Mouse (Mus musculus): ENCODE measurements around the gene Slc12a4. TPM values are rescaled to one million over a fixed set of nuclear protein-coding genes. Genes with fewer than 3 reads are reported as not detected.
A peak's percentile ranks its signal among the peaks of the same experiment; 100 is the strongest.
"Not testable (repeated sequence)": the region's sequence is repeated elsewhere in the genome, so short reads cannot be mapped to it uniquely, and the experiment has no call there.

The Slc12a4 gene
- 23.5 and 27.2 TPM in 2 replicates for polyA plus RNA-seq (2014; fragmentation: Nextera tagmentation; extraction: Ambion mirVana)

DNA sequence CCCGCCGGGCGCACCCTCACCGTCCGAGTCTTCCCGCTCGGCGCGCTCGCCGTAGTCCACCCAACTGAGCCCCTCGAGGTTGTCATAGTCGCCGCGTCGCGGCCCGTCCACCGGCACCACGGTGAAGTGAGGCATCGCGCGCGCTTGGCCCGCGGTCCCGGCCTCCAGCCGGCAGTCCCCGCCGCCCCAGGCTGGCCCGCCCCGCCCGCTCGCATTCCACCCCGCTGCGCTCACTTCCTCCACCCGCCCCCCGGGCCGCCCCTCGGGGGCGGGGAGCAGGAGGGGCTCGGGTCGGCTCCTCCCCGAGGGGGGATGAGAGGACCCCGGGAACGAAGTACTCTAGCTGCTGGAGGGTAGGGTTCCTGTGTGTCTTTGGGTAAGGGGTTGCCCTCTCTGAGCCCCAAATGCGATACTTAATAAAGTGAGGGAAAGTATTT, at the start of gene Slc12a4:
Gene Slc12a4 (minus strand): TSS at position 193 of the 437 bp plus-strand sequence.
- peak; percentile 82 for ATAC-seq (ENCODE audit: insufficient number of reproducible peaks, low FRiP score, low TSS enrichment, low read depth)

DNA sequence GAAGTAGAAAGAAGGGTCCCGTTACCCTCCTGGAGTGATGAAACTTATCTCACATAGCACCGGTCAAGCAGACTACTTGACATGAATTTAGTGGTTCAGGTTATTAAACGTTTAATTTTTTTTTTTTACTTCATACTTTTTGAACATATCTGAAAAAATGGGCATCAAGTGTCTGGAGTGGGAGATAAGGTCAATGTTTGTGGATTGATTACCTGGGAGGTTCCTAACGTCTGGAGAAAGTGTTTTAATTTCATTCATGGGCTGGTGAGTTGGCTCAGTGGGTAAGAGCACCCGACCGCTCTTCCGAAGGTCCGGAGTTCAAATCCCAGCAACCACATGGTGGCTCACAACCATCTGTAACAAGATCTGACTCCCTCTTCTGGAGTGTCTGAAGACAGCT, 46.3 kb upstream of the Slc12a4 start:
- H3K4me3 ChIP-seq (ENCODE audit: low read depth, low read length) = peak overlapping the region; percentile 95
- H3K9ac ChIP-seq (ENCODE audit: low read length); H3K27ac ChIP-seq (replicated peaks; ENCODE audit: low read depth, low read length); H3K36me3 ChIP-seq (ENCODE audit: control insufficient read depth, insufficient read depth, low read length); H3K4me1 ChIP-seq (ENCODE audit: control insufficient read depth, insufficient read depth, low read length); ATAC-seq (ENCODE audit: insufficient number of reproducible peaks, low FRiP score, low TSS enrichment, low read depth); H3K9me3 ChIP-seq (ENCODE audit: control insufficient read depth, low read length); H3K27me3 ChIP-seq (ENCODE audit: control insufficient read depth, insufficient read depth, low read length); DNase-seq (ENCODE audit: low spot score): not testable (repeated sequence)
- WGBS = 87% methylated on average over 8 of the region's 8 CpGs
- peak overlapping the region; percentile 90 for H3K4me2 ChIP-seq (ENCODE audit: low read depth, severe bottlenecking)

More for the DNA sequence above, at the start of gene Slc12a4:
- H3K9ac ChIP-seq (ENCODE audit: low read length) = peak within 1 kb of the TSS; percentile 80
- peak within 1 kb of the TSS; percentile 81 for H3K4me3 ChIP-seq (ENCODE audit: low read depth, low read length)
- no peaks in the 10 kb centered on the region for H3K9me3 ChIP-seq (ENCODE audit: control insufficient read depth, low read length)
- no peaks in the 10 kb centered on the region for H3K27me3 ChIP-seq (ENCODE audit: control insufficient read depth, insufficient read depth, low read length)
- peaks cover 16% of the 10 kb centered on the region for H3K4me1 ChIP-seq (ENCODE audit: control insufficient read depth, insufficient read depth, low read length)
- peak; percentile 87 for DNase-seq (ENCODE audit: low spot score)
- no peaks in the 10 kb centered on the region for H3K36me3 ChIP-seq (ENCODE audit: control insufficient read depth, insufficient read depth, low read length)
- H3K4me2 ChIP-seq (ENCODE audit: low read depth, severe bottlenecking) = peak within 1 kb of the TSS; percentile 81
- under 1% methylated on average over 47 of the region's 47 CpGs for WGBS
- peak within 1 kb of the TSS; percentile 59; the same call in 1 of the 2 replicates for H3K27ac ChIP-seq (replicated peaks; ENCODE audit: low read depth, low read length)

DNA sequence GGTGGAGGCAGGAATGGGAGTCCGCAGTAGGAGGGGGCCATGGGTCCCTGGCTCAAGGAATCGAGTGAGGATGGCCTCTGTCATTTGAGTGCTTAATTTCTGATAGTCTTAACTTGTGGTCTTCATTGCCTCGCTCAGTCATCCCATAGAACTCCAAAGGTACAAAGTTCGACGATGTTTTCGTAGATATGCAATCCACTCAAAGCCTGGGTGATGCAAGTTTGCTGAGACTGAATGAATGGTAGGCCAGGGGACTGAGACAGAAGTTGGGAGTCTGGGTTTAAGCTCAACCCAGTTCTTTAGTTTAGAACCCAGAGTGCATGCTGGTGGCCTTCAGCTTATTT, 45.7 kb upstream of the Slc12a4 start, which contains the start of gene Ddx28:
Gene Ddx28 (minus strand): TSS at position 240 of the 344 bp plus-strand sequence.
- Histone ChIP-seq H3K9me3 (ENCODE audit: control insufficient read depth, low read length) (no peaks in the 10 kb centered on the region), H3K4me2 (ENCODE audit: low read depth, severe bottlenecking) (peak within 1 kb of the TSS; percentile 90), H3K4me1 (ENCODE audit: control insufficient read depth, insufficient read depth, low read length) (peaks cover 8% of the 10 kb centered on the region), H3K36me3 (ENCODE audit: control insufficient read depth, insufficient read depth, low read length) (peaks cover 7% of the 10 kb centered on the region; the same call in 1 of the 2 replicates), H3K27ac (replicated peaks; ENCODE audit: low read depth, low read length) (no peak within 1 kb of the TSS), H3K27me3 (ENCODE audit: control insufficient read depth, insufficient read depth, low read length) (no peaks in the 10 kb centered on the region), H3K4me3 (ENCODE audit: low read depth, low read length) (peak within 1 kb of the TSS; percentile 95), H3K9ac (ENCODE audit: low read length) (peak within 1 kb of the TSS; percentile 87)
- WGBS = 4% methylated on average over 6 of the region's 6 CpGs
- DNase-seq (ENCODE audit: low spot score) (no peak), ATAC-seq (ENCODE audit: insufficient number of reproducible peaks, low FRiP score, low TSS enrichment, low read depth) (no peak)

DNA sequence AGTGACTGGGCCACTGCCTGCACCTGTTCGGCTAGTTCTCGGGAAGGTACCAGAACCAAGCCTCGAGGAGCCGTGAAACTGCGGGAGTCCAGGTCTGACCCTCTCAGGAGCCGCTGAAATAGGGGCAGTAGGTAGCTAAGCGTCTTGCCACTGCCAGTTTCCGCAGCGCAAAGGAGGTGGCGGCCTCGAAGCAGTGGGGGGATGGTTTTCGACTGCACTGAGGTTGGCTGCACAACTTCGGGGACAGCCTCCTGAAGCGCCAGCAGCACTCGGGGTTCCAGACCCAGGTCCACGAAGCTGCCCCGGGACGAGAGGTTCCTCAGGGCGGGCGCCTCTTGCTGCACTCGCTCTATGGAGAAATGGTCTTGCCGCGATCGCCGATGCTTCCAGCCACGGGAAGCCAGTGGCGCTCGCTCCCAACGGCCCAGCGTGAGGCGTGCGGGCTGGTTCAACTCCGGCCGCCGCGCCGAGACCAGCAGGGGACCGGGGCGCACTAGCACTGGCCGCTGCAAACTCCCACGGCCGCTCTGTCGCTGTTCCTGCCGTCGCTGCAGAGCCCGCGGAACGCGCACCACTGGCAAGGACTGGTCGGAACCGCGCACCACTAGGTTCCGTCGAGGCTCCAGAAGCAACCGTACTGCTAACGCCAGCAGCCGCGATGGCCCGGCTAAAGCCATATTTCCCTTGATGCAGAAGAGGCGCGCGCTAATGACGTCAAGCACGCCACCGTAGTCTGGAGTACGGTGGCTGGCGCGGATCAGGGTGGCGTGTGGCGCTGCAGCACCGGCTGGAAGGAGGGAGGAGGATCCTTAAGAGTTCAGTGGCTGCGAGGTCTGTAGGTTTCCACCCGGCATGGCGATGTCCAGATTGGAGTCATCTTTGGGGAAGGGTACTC, 45.1 kb upstream of the Slc12a4 start:
- 1% methylated on average over 74 of the region's 74 CpGs for WGBS
- Histone ChIP-seq H3K36me3 (ENCODE audit: control insufficient read depth, insufficient read depth, low read length) (peaks cover 7% of the 10 kb centered on the region; the same call in 1 of the 2 replicates), H3K27ac (replicated peaks; ENCODE audit: low read depth, low read length) (no peak overlapping the region), H3K4me1 (ENCODE audit: control insufficient read depth, insufficient read depth, low read length) (peaks cover 8% of the 10 kb centered on the region), H3K9ac (ENCODE audit: low read length) (peak overlapping the region; percentile 87), H3K27me3 (ENCODE audit: control insufficient read depth, insufficient read depth, low read length) (no peaks in the 10 kb centered on the region), H3K9me3 (ENCODE audit: control insufficient read depth, low read length) (no peaks in the 10 kb centered on the region), H3K4me3 (ENCODE audit: low read depth, low read length) (peak overlapping the region; percentile 95), H3K4me2 (ENCODE audit: low read depth, severe bottlenecking) (peak overlapping the region; percentile 90)
- peak; percentile 90 for ATAC-seq (ENCODE audit: insufficient number of reproducible peaks, low FRiP score, low TSS enrichment, low read depth)
- DNase-seq (ENCODE audit: low spot score) = peak; percentile 97

DNA sequence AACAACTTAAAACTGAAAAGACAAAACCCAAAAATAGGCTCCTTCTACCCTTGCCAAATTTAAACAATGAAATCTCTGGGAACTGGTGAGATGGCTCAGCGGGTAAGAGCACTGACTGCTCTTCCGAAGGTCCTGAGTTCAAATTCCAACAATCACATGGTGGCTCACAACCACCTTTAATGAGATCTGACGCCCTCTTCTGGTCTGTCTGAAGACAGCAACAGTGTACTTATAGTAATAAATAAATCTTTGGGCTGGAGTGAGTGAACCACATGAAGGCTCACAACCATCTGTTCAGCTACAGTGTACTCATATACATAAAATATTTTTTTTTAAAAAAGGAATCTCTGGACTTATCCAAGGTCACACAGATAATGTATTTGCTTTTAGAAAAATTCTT, 42.0 kb upstream of the Slc12a4 start:
- ATAC-seq (ENCODE audit: insufficient number of reproducible peaks, low FRiP score, low TSS enrichment, low read depth); H3K4me3 ChIP-seq (ENCODE audit: low read depth, low read length); H3K36me3 ChIP-seq (ENCODE audit: control insufficient read depth, insufficient read depth, low read length); H3K9me3 ChIP-seq (ENCODE audit: control insufficient read depth, low read length); H3K27ac ChIP-seq (replicated peaks; ENCODE audit: low read depth, low read length); H3K4me1 ChIP-seq (ENCODE audit: control insufficient read depth, insufficient read depth, low read length); DNase-seq (ENCODE audit: low spot score); H3K9ac ChIP-seq (ENCODE audit: low read length); H3K4me2 ChIP-seq (ENCODE audit: low read depth, severe bottlenecking); H3K27me3 ChIP-seq (ENCODE audit: control insufficient read depth, insufficient read depth, low read length): not testable (repeated sequence)
- WGBS = 68% methylated on average over 3 of the region's 3 CpGs

DNA sequence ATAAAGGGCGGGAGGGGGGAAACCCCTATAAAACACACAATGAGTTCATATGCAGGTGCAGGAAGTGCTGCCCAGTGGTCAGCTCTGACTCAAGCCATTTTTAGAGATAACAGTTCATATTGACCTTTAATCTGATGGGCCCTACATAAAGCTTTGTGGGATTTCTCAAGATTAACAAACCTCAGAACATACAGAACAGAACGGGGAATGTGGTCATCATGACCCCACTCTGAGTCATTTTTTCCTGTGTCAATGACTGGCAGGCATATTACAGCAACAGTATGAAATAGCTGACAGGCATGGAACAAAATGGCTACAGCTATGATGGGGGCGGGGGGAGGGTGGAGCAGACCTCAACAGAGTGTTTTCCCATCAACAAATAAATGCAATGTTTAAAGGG, 41.2 kb upstream of the Slc12a4 start:
- H3K4me3 ChIP-seq (ENCODE audit: low read depth, low read length) = no peak overlapping the region
- no peaks in the 10 kb centered on the region for H3K27me3 ChIP-seq (ENCODE audit: control insufficient read depth, insufficient read depth, low read length)
- DNase-seq (ENCODE audit: low spot score) (no peak), ATAC-seq (ENCODE audit: insufficient number of reproducible peaks, low FRiP score, low TSS enrichment, low read depth) (no peak)
- 79% methylated on average over 3 of the region's 3 CpGs for WGBS
- no peak overlapping the region for H3K27ac ChIP-seq (replicated peaks; ENCODE audit: low read depth, low read length)
- no peak overlapping the region for H3K4me2 ChIP-seq (ENCODE audit: low read depth, severe bottlenecking)
- H3K9me3 ChIP-seq (ENCODE audit: control insufficient read depth, low read length) = no peaks in the 10 kb centered on the region
- no peak overlapping the region for H3K9ac ChIP-seq (ENCODE audit: low read length)
- peaks cover 8% of the 10 kb centered on the region for H3K4me1 ChIP-seq (ENCODE audit: control insufficient read depth, insufficient read depth, low read length)
- peaks cover 7% of the 10 kb centered on the region; the same call in 1 of the 2 replicates for H3K36me3 ChIP-seq (ENCODE audit: control insufficient read depth, insufficient read depth, low read length)

DNA sequence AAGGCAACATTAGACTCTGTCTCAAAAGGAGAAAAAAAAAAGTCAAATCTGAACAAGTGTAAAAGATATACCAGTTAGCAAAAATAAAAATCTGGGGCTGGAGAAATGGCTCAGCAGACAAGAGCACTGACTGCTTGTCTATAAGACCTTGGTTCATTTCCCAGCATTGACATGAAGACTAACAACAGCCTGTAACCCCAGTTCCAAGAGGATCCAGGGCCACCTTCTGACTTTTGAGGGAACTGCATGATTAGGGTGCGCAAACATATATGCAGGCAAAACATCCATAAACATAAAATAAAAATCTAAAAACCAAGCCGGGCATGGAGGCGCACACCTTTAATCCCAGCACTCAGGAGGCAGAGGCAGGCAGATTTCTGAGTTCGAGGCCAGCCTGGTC, 40.5 kb upstream of the Slc12a4 start:
- Histone ChIP-seq H3K4me1 (ENCODE audit: control insufficient read depth, insufficient read depth, low read length) (peaks cover 4% of the 10 kb centered on the region; the same call in 1 of the 2 replicates), H3K4me2 (ENCODE audit: low read depth, severe bottlenecking) (no peak overlapping the region), H3K9me3 (ENCODE audit: control insufficient read depth, low read length) (no peaks in the 10 kb centered on the region), H3K27me3 (ENCODE audit: control insufficient read depth, insufficient read depth, low read length) (no peaks in the 10 kb centered on the region), H3K4me3 (ENCODE audit: low read depth, low read length) (no peak overlapping the region), H3K27ac (replicated peaks; ENCODE audit: low read depth, low read length) (no peak overlapping the region), H3K9ac (ENCODE audit: low read length) (no peak overlapping the region), H3K36me3 (ENCODE audit: control insufficient read depth, insufficient read depth, low read length) (peaks cover 7% of the 10 kb centered on the region; the same call in 1 of the 2 replicates)
- 86% methylated on average over 4 of the region's 4 CpGs for WGBS
- ATAC-seq (ENCODE audit: insufficient number of reproducible peaks, low FRiP score, low TSS enrichment, low read depth) = no peak
- DNase-seq (ENCODE audit: low spot score) = no peak

DNA sequence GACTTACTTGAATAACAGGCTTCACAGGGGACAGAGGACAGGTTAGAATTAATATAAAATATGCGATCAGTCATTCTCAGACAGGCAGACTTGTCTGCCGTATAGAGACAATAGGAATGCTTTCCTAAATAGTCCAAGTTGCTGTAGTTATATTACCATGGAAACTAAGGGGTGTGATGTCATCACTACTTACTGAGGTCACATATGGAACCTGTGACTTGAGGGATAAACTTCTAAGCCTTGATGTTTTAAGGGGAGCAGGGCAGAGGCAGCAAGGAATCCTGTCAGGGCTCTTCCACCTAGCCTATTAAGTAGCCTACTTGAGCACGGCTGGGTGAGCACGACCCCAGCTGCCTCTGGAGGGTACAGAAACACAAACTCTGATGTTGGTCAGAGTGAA, 40.0 kb upstream of the Slc12a4 start, which contains the start of gene Dpep2nb:
Gene Dpep2nb (minus strand): TSS at position 101 of the 400 bp plus-strand sequence.
- no peak within 1 kb of the TSS for H3K9ac ChIP-seq (ENCODE audit: low read length)
- no peak within 1 kb of the TSS for H3K4me2 ChIP-seq (ENCODE audit: low read depth, severe bottlenecking)
- ATAC-seq (ENCODE audit: insufficient number of reproducible peaks, low FRiP score, low TSS enrichment, low read depth) = no peak
- H3K27me3 ChIP-seq (ENCODE audit: control insufficient read depth, insufficient read depth, low read length) = no peaks in the 10 kb centered on the region
- DNase-seq (ENCODE audit: low spot score) = no peak
- peaks cover 7% of the 10 kb centered on the region; the same call in 1 of the 2 replicates for H3K36me3 ChIP-seq (ENCODE audit: control insufficient read depth, insufficient read depth, low read length)
- H3K4me1 ChIP-seq (ENCODE audit: control insufficient read depth, insufficient read depth, low read length) = peaks cover 4% of the 10 kb centered on the region; the same call in 1 of the 2 replicates
- H3K9me3 ChIP-seq (ENCODE audit: control insufficient read depth, low read length) = no peaks in the 10 kb centered on the region
- WGBS = 81% methylated on average over 4 of the region's 4 CpGs
- H3K27ac ChIP-seq (replicated peaks; ENCODE audit: low read depth, low read length) = no peak within 1 kb of the TSS
- H3K4me3 ChIP-seq (ENCODE audit: low read depth, low read length) = no peak within 1 kb of the TSS

Measured in limb, embryonic 11.5 days (tissue).